Mouse (Mus musculus) kidney, postnatal 0 days (tissue): ENCODE measurements around the gene Dock1. TPM values are rescaled to one million over a fixed set of nuclear protein-coding genes. Genes with fewer than 3 reads are reported as not detected.

ENCODE experiments used
- ATAC-seq: fragments of 200-750 bp; cut with Nextera tagmentation; replicated peaks from 2 replicates; pipeline ENCODE4 v1.8.0; 2017; ENCODE audit warnings: low read depth, moderate number of reproducible peaks, moderate TSS enrichment, moderate library complexity; ENCODE audit not compliant: low FRiP score
- DNase-seq: peaks from one replicate; pipeline ENCODE4 v3.0.0-alpha.2; 2016; ENCODE audit warnings: low spot score
- H3K27ac ChIP-seq: fragments of 300-500 bp; sonication (generic); 2 replicates; pipeline ENCODE4 v1.5.1; 2014; ENCODE audit warnings: mild to moderate bottlenecking
- H3K27me3 ChIP-seq: fragments of 300-500 bp; sonication (generic); 2 replicates; pipeline ENCODE4 v1.6.1; 2014; ENCODE audit warnings: low read length, mixed read lengths; ENCODE audit not compliant: insufficient read depth
- H3K36me3 ChIP-seq: fragments of 300-500 bp; sonication (generic); 2 replicates; pipeline ENCODE4 v1.6.1; 2014; ENCODE audit warnings: low read length, mixed read lengths; ENCODE audit not compliant: insufficient read depth
- H3K4me1 ChIP-seq: fragments of 300-500 bp; sonication (generic); replicated peaks from 2 replicates; pipeline ENCODE4 v1.6.1; 2014; ENCODE audit warnings: antibody characterized with exemption, low read length, mixed read lengths; ENCODE audit not compliant: insufficient read depth
- H3K4me2 ChIP-seq: fragments of 300-500 bp; sonication (generic); 2 replicates; pipeline ENCODE4 v1.6.1; 2014; ENCODE audit warnings: mild to moderate bottlenecking, low read length, moderate library complexity, mixed read lengths
- H3K4me3 ChIP-seq: fragments of 300-500 bp; sonication (generic); replicated peaks from 2 replicates; pipeline ENCODE4 v1.5.1; 2014; ENCODE audit warnings: low read depth, low read length
- H3K9ac ChIP-seq: fragments of 300-500 bp; sonication (generic); 2 replicates; pipeline ENCODE4 v1.6.1; 2014; ENCODE audit warnings: low read depth, low read length
- H3K9me3 ChIP-seq: fragments of 300-500 bp; sonication (generic); replicated peaks from 2 replicates; pipeline ENCODE4 v1.6.1; 2016; ENCODE audit warnings: low read length, inconsistent platforms, mixed read lengths
- CTCF ChIP-seq: IDR thresholded peaks from 2 replicates; pipeline ENCODE4 v1.5.1; 2016; ENCODE audit warnings: antibody characterized with exemption, low read depth, mild to moderate bottlenecking, moderate library complexity
- WGBS: fragments of 180-500 bp; shearing (Covaris S2); extraction: QIAGEN DNeasy Blood & Tissue Kit; methylation state at CpG from one replicate; pipeline ENCODE4 v1.1.7; 2014; 5-methylcytosine and 5-hydroxymethylcytosine counted together
- polyA plus RNA-seq: library from polyadenylated mRNA; unstranded; fragments of >200 nt; fragmentation: Nextera tagmentation; extraction: Ambion mirVana; gene quantifications from 2 replicates; pipeline ENCODE4 v1.2.1, GENCODE M21; 2015

Gene Dock1
- polyA plus RNA-seq, 1 experiment from 2014 or later: 23.9 TPM

GRCm38 (mm10) chr7:135053186-135053715 is 382.8 kb downstream of the Dock1 start:
- ATAC-seq: peak; percentile 36; the same call in 1 of the 2 replicates

GRCm38 (mm10) chr7:135054664-135055063 is 384.2 kb downstream of the Dock1 start:
- Histone ChIP-seq H3K4me2 (no peak overlapping the region), H3K36me3 (no peaks in the 10 kb centered on the region), H3K27me3 (no peaks in the 10 kb centered on the region), H3K9ac (no peak overlapping the region), H3K4me1 (no peaks in the 10 kb centered on the region), H3K4me3 (no peak overlapping the region), H3K9me3 (no peaks in the 10 kb centered on the region), H3K27ac (no peak overlapping the region)
- ATAC-seq (no peak), DNase-seq (no peak)
- TF ChIP-seq CTCF: no peak
- WGBS: 78% methylated on average over 7 of the region's 7 CpGs

More at GRCm38 (mm10) chr7:135053186-135053715, 382.8 kb downstream of the Dock1 start:
- Histone ChIP-seq H3K9me3 (no peaks in the 10 kb centered on the region), H3K36me3 (no peaks in the 10 kb centered on the region), H3K27me3 (no peaks in the 10 kb centered on the region), H3K4me1 (0 out of 2 replicates have a peak, but pooled peaks cover 3% of the 10 kb centered on the region), H3K4me3 (no peak overlapping the region), H3K9ac (no peak overlapping the region), H3K27ac (no peak overlapping the region), H3K4me2 (no peak overlapping the region)
- DNase-seq: no peak
- TF ChIP-seq CTCF: no peak
- WGBS: 83% methylated on average over 8 of the region's 8 CpGs

GRCm38 (mm10) chr7:135059071-135059470 is 388.6 kb downstream of the Dock1 start:
- no peak for ATAC-seq

GRCm38 (mm10) chr7:135059562-135059961 is 389.1 kb downstream of the Dock1 start:
- no peak overlapping the region for H3K4me3 ChIP-seq
- no peaks in the 10 kb centered on the region for H3K4me1 ChIP-seq
- 69% methylated on average over 3 of the region's 3 CpGs for WGBS
- H3K9me3 ChIP-seq: no peaks in the 10 kb centered on the region
- DNase-seq (no peak), ATAC-seq (peak; percentile 33; the same call in 1 of the 2 replicates)
- H3K27ac ChIP-seq: no peak overlapping the region
- no peaks in the 10 kb centered on the region for H3K27me3 ChIP-seq
- H3K4me2 ChIP-seq: no peak overlapping the region
- 0 out of 2 replicates have a peak, but pooled peaks cover 4% of the 10 kb centered on the region for H3K36me3 ChIP-seq
- TF ChIP-seq CTCF: no peak
- H3K9ac ChIP-seq: no peak overlapping the region

More at GRCm38 (mm10) chr7:135059071-135059470, 388.6 kb downstream of the Dock1 start:
- Histone ChIP-seq H3K4me2 (no peak overlapping the region), H3K4me1 (no peaks in the 10 kb centered on the region), H3K4me3 (no peak overlapping the region), H3K27ac (no peak overlapping the region), H3K27me3 (no peaks in the 10 kb centered on the region), H3K36me3 (0 out of 2 replicates have a peak, but pooled peaks cover 4% of the 10 kb centered on the region), H3K9ac (no peak overlapping the region), H3K9me3 (no peaks in the 10 kb centered on the region)
- WGBS: 32% methylated on average over 4 of the region's 4 CpGs
- DNase-seq: no peak
- no peak for TF ChIP-seq CTCF

GRCm38 (mm10) chr7:135063886-135064285 is 393.4 kb downstream of the Dock1 start:
- Histone ChIP-seq H3K4me3 (no peak overlapping the region), H3K9ac (no peak overlapping the region), H3K9me3 (no peaks in the 10 kb centered on the region), H3K36me3 (0 out of 2 replicates have a peak, but pooled peaks cover 4% of the 10 kb centered on the region), H3K4me2 (no peak overlapping the region), H3K4me1 (no peaks in the 10 kb centered on the region), H3K27ac (no peak overlapping the region), H3K27me3 (no peaks in the 10 kb centered on the region)
- WGBS: 65% methylated on average over 5 of the region's 5 CpGs
- no peak for TF ChIP-seq CTCF
- no peak for DNase-seq
- ATAC-seq: no peak

- DNase-seq: no peak
- H3K9me3 ChIP-seq: no peaks in the 10 kb centered on the region
- H3K36me3 ChIP-seq: 0 out of 2 replicates have a peak, but pooled peaks cover 3% of the 10 kb centered on the region
- no peak overlapping the region for H3K4me2 ChIP-seq
- TF ChIP-seq CTCF: no peak
- no peaks in the 10 kb centered on the region for H3K27me3 ChIP-seq
- WGBS: 60% methylated on average over 5 of the region's 5 CpGs
- H3K27ac ChIP-seq: no peak overlapping the region
- H3K4me3 ChIP-seq: no peak overlapping the region
- ATAC-seq: no peak
- no peak overlapping the region for H3K9ac ChIP-seq
- H3K4me1 ChIP-seq: no peaks in the 10 kb centered on the region
Observed at GRCm38 (mm10) chr7:135065301-135065700, 394.8 kb downstream of the Dock1 start.

- no peak overlapping the region for H3K27ac ChIP-seq
- no peak for DNase-seq
- no peaks in the 10 kb centered on the region for H3K9me3 ChIP-seq
- no peaks in the 10 kb centered on the region for H3K4me1 ChIP-seq
- no peak overlapping the region for H3K9ac ChIP-seq
- no peaks in the 10 kb centered on the region for H3K36me3 ChIP-seq
- no peak overlapping the region for H3K4me3 ChIP-seq
- 52% methylated on average over 3 of the region's 3 CpGs for WGBS
- no peak for TF ChIP-seq CTCF
- no peak for ATAC-seq
- no peaks in the 10 kb centered on the region for H3K27me3 ChIP-seq
- no peak overlapping the region for H3K4me2 ChIP-seq
Observed at GRCm38 (mm10) chr7:135068887-135069286, 398.4 kb downstream of the Dock1 start.
